Mouse (Mus musculus): ENCODE results near the gene Prpf19.

Gene Prpf19

GRCm38 (mm10) chr19:10938771-10939170 is 43.7 kb downstream of the Prpf19 start:
- no peak for DNase-seq (ENCODE audit: low spot score)

- peak; percentile 58 for DNase-seq (ENCODE audit: low spot score)
These were observed 45.2 kb downstream of the Prpf19 start for GRCm38 (mm10) chr19:10940097-10940800.

DNA sequence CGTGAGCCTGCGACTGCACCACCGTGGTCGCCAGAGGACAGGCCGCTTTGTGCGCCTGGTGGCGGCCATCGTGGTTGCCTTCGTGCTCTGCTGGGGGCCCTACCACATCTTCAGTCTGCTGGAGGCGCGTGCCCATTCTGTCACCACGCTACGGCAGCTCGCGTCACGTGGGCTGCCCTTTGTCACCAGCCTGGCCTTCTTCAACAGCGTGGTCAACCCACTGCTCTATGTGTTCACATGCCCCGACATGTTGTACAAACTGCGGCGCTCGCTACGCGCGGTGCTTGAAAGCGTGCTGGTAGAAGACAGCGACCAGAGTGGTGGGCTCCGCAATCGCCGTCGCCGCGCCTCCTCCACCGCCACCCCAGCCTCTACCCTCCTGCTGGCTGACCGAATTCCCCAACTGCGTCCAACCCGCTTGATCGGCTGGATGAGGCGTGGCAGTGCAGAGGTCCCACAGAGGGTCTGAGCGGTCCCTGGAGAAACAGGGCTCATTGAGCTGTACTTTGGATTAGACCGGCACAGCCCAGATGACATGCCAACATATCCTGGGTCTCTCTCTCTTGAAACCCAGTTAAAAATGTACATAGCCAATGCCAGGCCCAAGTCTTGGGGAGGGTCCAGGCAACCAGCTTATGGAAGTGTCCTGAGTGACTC is 45.9 kb downstream of the Prpf19 start:
- no peak for DNase-seq (ENCODE audit: low spot score)

DNA sequence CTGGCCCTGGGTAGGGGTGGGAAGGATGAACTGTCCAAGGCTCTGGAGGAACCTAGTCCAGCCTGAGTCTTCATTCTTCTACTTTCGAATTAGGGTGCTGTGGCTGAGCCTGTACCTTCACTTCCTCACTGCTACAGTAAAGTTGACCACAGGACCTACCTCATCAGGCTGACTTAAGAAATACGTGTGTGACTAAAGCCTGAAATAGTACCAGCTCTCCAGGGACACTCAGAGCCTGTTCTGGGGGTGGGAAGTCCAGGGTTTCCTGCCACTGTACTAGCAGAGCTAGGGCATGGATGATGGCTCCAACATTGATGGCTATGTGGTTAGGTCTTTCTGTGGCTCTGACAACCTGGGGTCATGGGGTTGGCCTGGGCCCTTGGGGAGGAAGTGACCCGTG is 48.9 kb downstream of the Prpf19 start:
- DNase-seq (ENCODE audit: low spot score), result no peak

- no peak for DNase-seq (ENCODE audit: low spot score)
These were observed 51.5 kb downstream of the Prpf19 start for GRCm38 (mm10) chr19:10946506-10946905.

- no peak for DNase-seq (ENCODE audit: low spot score)
These were observed 52.2 kb downstream of the Prpf19 start for GRCm38 (mm10) chr19:10947219-10947618.

DNA sequence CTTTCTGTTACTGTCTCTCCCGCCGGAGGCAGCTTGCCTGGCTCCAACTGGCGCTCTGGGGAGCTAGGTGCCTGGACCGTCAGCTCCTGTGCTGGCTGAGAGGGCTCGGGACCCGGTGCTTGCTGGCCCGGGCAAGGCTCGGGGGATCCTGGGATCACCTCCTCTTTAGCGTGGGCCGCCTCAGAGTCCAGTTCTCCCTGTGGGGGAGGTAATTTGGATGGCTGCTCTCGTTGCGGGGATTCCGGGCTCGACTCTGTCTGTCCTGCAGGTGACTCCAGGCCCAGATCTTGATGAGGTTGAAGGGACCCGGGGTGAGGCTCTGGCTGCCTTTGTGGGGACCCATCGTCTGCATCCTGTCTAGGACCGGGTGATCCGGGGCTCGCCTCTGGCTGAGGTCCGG is 53.4 kb downstream of the Prpf19 start:
- DNase-seq (ENCODE audit: low spot score), result peak; percentile 12

DNA sequence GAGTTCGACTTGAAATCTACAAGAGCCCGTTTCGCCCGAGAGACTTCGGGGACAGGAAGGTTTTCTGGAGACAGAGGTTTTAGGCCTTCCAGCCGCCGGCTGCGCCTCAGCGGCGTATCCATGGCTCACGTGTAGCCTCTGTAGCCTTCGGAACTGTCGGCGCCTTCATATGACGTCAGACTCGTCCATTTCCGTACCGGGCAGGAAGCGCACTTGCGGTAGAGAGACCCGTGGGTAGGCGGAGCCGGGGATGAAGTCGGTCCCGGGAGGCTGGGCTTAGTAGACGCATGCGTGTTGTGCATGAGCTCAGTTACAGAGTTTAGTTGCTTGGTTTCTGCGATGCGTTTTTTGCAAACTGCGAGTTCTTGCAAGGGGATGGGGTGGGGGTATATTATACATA is 54.1 kb downstream of the Prpf19 start, which contains the start of gene Ccdc86:
Ccdc86 (minus strand) TSS at position 155 of the 400 bp plus-strand sequence.
- DNase-seq (ENCODE audit: low spot score), result peak; percentile 97

DNA sequence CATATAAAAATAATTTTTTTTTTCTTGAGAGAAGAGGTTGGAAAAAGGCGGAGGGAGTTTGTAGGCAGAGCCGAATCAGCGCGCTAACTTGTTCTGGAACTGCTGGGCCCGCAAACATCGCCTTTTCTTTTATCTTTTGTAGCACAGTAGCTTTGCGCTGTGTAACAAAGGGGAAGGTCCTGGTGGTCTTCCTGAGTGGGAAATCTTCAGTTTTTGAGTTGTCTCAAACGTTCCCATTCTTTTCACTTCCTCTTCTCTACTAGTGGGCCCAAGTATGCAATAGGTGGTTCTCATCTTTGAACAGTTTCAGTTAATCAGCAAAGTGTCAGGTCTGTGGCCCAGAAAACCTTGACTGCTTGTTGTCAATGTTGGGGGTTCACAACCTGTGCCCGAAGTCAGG is 54.5 kb downstream of the Prpf19 start:
- no peak for DNase-seq (ENCODE audit: low spot score)

DNA sequence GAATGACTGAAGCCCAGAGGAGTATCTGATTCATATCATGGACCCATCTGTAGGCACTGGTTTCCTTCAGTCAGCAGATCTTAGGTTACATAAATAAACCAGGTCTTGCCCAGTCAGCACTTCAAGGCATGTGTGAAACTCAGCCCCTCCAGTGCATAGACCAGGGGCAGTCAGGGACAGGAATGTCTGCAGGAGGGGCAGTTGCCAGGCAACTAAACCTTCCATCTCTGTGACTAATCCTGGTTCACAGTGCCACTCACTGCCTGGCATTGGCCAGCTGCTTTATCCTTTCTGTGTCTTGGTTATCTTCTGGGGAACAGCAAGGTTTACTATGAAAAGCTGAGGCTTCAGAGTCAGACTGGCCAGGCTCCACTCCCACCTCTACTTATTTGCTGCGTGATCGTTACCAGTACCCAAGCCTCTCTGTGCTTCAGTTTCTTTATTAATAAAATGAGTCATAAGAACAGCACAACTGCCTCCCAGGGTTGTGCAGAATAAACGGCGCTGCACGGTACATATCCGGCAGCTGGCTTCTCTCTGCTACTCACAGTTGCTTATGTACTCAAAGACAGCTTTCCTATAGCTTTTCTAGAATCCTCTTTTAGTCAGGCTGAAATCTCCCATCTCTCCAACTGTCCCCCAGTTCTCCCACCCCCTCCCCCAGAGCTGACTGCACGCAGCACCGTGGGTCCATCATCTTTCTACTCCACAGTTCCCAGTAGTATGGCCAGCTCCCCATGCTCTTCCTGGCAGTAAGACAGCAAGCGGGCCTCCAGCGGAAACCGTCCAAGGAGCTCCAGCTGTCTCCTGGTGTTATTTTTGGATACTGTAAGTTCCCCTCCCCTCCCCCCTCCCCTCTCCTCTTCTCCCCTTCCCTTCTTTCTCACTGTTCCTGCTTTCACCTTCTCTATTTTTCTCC is 57.2 kb downstream of the Prpf19 start:
- no peak for DNase-seq (ENCODE audit: low spot score)

All from T-cell, adult 2 months (primary cell).